Mouse (Mus musculus) kidney, embryonic 14.5 days (tissue): ENCODE measurements around the gene Npm3. TPM values are rescaled to one million over a fixed set of nuclear protein-coding genes. Genes with fewer than 3 reads are reported as not detected.

Experiments used
- ATAC-seq: fragments of 200-750 bp; cut with Nextera tagmentation; 2 replicates; pipeline ENCODE4 v1.8.0; 2017; ENCODE audit warnings: moderate number of reproducible peaks, mild to moderate bottlenecking, moderate TSS enrichment, moderate library complexity; ENCODE audit not compliant: low FRiP score, low TSS enrichment
- H3K27ac ChIP-seq: fragments of 300-500 bp; sonication (generic); 2 replicates; pipeline ENCODE4 v1.5.1; 2014; ENCODE audit warnings: low read depth, mild to moderate bottlenecking, low read length, moderate library complexity, mixed read lengths
- H3K27me3 ChIP-seq: fragments of 300-500 bp; sonication (generic); 2 replicates; pipeline ENCODE4 v1.6.1; 2014; ENCODE audit warnings: mild to moderate bottlenecking, low read length; ENCODE audit not compliant: control insufficient read depth, insufficient read depth
- H3K36me3 ChIP-seq: fragments of 300-500 bp; sonication (generic); 2 replicates; pipeline ENCODE4 v1.6.1; 2014; ENCODE audit warnings: low read length, mixed read lengths; ENCODE audit not compliant: control insufficient read depth, insufficient read depth
- H3K4me1 ChIP-seq: fragments of 300-500 bp; sonication (generic); 2 replicates; pipeline ENCODE4 v1.6.1; 2014; ENCODE audit warnings: low read length, mixed read lengths; ENCODE audit not compliant: control insufficient read depth, insufficient read depth
- H3K4me2 ChIP-seq: fragments of 300-500 bp; sonication (generic); replicated peaks from 2 replicates; pipeline ENCODE4 v1.6.1; 2014; ENCODE audit warnings: low read depth, mild to moderate bottlenecking, low read length
- H3K4me3 ChIP-seq: fragments of 300-500 bp; sonication (generic); 2 replicates; pipeline ENCODE4 v1.5.1; 2014; ENCODE audit warnings: mild to moderate bottlenecking, low read length
- H3K9ac ChIP-seq: fragments of 300-500 bp; sonication (generic); 2 replicates; pipeline ENCODE4 v1.6.1; 2014; ENCODE audit warnings: low read depth, mild to moderate bottlenecking, low read length, moderate library complexity
- H3K9me3 ChIP-seq: fragments of 300-500 bp; sonication (generic); 2 replicates; pipeline ENCODE4 v1.6.1; 2016; ENCODE audit warnings: low read length; ENCODE audit not compliant: control insufficient read depth
- WGBS: fragments of 180-500 bp; shearing (Covaris S2); extraction: QIAGEN DNeasy Blood & Tissue Kit; methylation state at CpG from one replicate; pipeline ENCODE4 v1.1.7; 2014; 5-methylcytosine and 5-hydroxymethylcytosine counted together
- polyA plus RNA-seq: library from polyadenylated mRNA; unstranded; fragments of >200 nt; fragmentation: Nextera tagmentation; extraction: Ambion mirVana; gene quantifications from 2 replicates; pipeline ENCODE4 v1.2.1, GENCODE M21; 2014

Npm3 gene
- polyA plus RNA-seq, 1 experiment from 2014 or later: 21.4 TPM

DNA sequence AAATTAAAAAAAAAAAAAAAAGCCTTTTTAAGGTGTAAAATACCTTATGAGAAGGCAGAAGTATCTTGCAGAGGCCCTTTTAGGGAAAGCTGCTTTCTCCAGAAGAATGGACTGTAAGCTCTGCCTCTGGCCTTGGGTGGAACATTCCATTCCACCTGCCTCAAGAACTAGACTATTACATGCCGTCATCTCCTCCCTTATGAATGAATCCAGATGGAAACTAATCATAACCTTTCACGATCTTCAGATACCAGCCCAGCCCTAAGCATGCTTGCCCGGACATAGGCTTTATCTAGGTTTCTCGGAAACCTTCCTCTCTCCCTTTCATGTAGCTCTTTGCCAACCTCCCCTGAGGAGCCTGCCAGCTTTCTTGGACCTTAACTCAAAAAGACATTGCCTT is 38.9 kb upstream of the Npm3 start:
- no peak overlapping the region for H3K4me2 ChIP-seq
- H3K9ac ChIP-seq: no peak overlapping the region
- peaks cover 6% of the 10 kb centered on the region; the same call in 1 of the 2 replicates for H3K4me1 ChIP-seq
- no peaks in the 10 kb centered on the region for H3K9me3 ChIP-seq
- ATAC-seq: no peak
- no peak overlapping the region for H3K27ac ChIP-seq
- WGBS: 82% methylated on average over 4 of the region's 4 CpGs
- H3K27me3 ChIP-seq: no peaks in the 10 kb centered on the region
- no peaks in the 10 kb centered on the region for H3K36me3 ChIP-seq
- H3K4me3 ChIP-seq: no peak overlapping the region

DNA sequence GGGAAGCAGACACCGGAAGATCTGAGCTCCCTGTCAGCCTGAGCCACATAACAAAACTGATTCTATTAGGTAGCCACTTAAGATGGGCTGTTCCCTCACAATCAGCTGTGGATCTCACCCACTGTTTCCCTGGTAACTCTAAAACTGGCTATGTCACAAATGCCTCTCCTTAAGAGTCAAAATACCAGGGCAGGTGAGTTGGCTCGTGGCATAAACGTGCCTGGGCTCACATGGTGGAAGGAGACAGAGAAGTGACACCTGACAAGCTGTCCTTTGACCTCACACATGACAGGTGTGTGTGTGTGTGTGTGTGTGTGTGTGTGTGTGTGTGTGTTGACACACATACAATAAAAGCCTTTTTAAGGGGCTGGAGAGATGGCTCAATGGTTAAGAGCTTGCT is 38.1 kb upstream of the Npm3 start:
- no peaks in the 10 kb centered on the region for H3K27me3 ChIP-seq
- no peaks in the 10 kb centered on the region for H3K9me3 ChIP-seq
- WGBS: 76% methylated on average over 3 of the region's 3 CpGs
- ATAC-seq: no peak
- H3K4me1 ChIP-seq: peaks cover 3% of the 10 kb centered on the region; the same call in 1 of the 2 replicates
- no peak overlapping the region for H3K4me3 ChIP-seq
- H3K36me3 ChIP-seq: no peaks in the 10 kb centered on the region
- H3K4me2 ChIP-seq: no peak overlapping the region
- H3K27ac ChIP-seq: no peak overlapping the region
- H3K9ac ChIP-seq: no peak overlapping the region

DNA sequence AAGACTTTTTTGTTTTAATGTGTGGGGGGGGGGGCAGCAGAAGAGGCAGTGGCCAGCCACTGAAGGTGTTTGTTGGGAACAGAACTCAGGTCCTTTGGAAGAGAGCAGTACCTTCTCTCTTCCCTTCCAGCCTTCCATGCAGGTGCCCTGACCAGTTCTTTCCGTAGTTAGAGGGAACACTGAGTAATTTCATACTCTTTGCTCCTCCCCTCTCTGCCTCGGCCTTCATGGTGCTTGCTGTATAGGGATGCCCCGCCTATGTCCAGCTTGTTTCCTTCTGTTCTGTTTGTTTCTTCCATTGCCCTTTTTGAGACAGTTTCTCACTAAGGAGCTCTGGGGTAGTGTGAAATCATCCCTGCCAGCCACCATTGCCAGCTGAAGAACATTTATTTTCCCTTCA is 36.1 kb upstream of the Npm3 start:
- H3K4me3 ChIP-seq: no peak overlapping the region
- no peak overlapping the region for H3K4me2 ChIP-seq
- WGBS: 34% methylated on average over 3 of the region's 3 CpGs
- no peak overlapping the region for H3K27ac ChIP-seq
- H3K36me3 ChIP-seq: no peaks in the 10 kb centered on the region; the same call in 1 of the 2 replicates
- no peak for ATAC-seq
- peaks cover 14% of the 10 kb centered on the region for H3K4me1 ChIP-seq
- H3K9me3 ChIP-seq: no peaks in the 10 kb centered on the region
- H3K9ac ChIP-seq: no peak overlapping the region
- H3K27me3 ChIP-seq: no peaks in the 10 kb centered on the region

DNA sequence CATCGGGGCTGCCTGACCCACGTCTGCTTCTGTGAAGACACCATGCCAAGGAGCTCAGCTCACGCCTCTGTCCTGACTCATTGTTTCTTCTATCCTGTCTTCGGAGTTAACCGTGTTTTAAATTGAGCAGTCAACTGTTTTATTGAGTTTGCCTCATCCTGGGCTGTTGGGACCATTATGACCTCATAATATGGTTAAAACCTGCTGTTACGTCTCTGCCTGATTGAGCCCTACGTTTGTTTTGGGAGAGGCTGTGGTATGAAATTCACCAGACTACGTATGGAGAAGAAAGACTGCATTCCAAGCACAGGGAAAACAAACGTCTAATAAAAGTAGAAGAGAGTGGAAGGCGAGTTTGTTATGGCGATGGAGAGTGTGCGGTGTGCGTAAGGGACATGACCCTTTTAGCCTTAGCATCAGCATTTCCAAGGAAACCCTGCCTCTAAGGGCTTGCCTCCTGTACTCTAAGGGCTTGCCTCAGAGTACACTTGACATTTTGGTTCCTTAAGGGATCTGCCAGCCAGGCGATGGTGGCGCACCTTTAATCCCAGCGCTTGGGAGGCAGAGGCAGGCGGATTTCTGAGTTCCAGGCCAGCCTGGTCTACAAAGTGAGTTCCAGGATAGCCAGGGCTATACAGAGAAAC is 34.7 kb upstream of the Npm3 start:
- Histone ChIP-seq H3K27ac (peak overlapping the region; percentile 65; the same call in 1 of the 2 replicates), H3K4me1 (peaks cover 14% of the 10 kb centered on the region), H3K27me3 (no peaks in the 10 kb centered on the region), H3K9ac (peak overlapping the region; percentile 86), H3K4me2 (peak overlapping the region; percentile 70), H3K9me3 (no peaks in the 10 kb centered on the region), H3K36me3 (peaks cover 10% of the 10 kb centered on the region), H3K4me3 (peak overlapping the region; percentile 76)
- WGBS: 28% methylated on average over 17 of the region's 17 CpGs
- ATAC-seq: no peak

DNA sequence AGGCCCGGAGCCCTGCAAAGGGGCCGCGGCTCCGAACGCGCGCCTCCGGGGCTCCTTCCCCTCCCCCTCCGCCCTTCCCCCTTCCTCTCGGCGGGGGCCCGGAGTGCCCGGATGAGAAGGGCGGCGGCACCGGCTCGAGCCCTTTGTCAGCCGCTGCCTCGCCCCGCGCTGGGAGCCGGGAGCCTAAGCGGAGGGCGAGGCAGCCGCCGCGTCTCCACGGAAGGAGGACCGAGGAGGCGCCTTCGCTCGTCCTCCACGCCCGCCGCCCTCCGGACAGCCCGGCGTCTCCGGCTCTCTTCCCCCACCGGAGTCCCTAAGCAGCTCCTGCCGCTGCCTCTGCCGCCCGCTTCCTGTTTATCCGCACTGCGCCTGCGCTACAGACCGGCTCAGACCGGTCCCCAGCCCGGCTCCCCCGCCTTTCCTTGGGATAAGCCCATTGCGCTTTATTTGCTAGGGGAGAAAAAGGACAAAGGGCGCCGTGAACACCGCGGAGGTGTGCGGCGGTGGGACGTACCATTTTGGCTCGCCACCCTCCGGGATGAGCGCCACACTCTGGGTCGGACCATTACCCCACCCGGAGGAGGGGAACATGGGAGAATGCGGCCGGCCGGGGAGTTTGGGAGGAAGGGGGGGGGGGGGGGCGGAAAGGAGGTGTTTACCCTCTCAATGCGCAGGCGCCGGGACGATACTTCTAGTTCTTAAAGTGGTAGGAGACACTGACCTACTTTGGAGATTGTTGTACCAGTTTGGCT is 34.0 kb upstream of the Npm3 start, which contains the start of gene Mgea5:
Mgea5 (minus strand) TSS at position 657 of the 752 bp plus-strand sequence.
- under 1% methylated on average over 62 of the region's 71 CpGs for WGBS

DNA sequence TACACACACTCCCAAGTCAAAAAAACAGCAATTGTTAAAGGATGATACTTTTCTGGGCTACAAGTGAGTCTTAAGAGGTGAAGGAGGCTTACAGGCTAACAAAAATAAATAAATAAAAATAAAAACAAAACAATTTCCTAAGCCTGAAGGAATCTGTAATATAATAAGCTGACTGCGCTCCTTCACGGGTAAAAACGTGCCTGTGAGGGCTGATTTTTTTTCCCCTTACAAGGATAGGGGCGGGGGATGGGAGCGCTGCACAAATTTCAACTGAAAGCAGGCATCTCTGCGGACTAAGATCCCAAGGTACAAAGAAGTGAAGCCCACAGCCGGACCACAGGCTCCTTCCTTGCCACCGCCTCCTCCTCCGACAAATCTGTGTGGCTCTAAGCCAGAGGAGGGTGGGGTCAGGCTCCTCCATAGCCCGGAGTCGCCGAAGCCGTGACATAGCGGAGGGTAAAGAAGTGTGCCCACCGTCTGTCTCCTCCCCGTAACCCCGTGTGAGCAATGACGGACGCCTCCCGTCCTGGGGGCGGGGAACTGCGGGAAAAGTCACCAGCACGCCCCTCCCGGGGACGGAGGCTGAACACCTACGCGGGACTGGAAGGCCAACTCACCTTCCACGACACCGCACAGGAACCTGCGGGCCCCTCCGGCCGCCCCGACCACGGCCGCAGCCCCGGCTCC is 33.1 kb upstream of the Npm3 start:
- Histone ChIP-seq H3K4me3 (peak overlapping the region; percentile 76), H3K27me3 (no peaks in the 10 kb centered on the region), H3K27ac (peak overlapping the region; percentile 97), H3K9me3 (no peaks in the 10 kb centered on the region), H3K9ac (peak overlapping the region; percentile 86), H3K4me1 (peaks cover 14% of the 10 kb centered on the region), H3K4me2 (peak overlapping the region; percentile 44), H3K36me3 (peaks cover 26% of the 10 kb centered on the region)
- WGBS: under 1% methylated on average over 36 of the region's 36 CpGs
- ATAC-seq: peak; percentile 68

More for the DNA sequence above, 34.0 kb upstream of the Npm3 start, which contains the start of gene Mgea5:
- Histone ChIP-seq H3K36me3 (peaks cover 17% of the 10 kb centered on the region), H3K4me2 (peak within 1 kb of the TSS; percentile 70), H3K9me3 (no peaks in the 10 kb centered on the region), H3K4me1 (peaks cover 14% of the 10 kb centered on the region), H3K27me3 (no peaks in the 10 kb centered on the region), H3K27ac (peak within 1 kb of the TSS; percentile 97), H3K9ac (peak within 1 kb of the TSS; percentile 86), H3K4me3 (peak within 1 kb of the TSS; percentile 76)
- peak; percentile 98 for ATAC-seq

DNA sequence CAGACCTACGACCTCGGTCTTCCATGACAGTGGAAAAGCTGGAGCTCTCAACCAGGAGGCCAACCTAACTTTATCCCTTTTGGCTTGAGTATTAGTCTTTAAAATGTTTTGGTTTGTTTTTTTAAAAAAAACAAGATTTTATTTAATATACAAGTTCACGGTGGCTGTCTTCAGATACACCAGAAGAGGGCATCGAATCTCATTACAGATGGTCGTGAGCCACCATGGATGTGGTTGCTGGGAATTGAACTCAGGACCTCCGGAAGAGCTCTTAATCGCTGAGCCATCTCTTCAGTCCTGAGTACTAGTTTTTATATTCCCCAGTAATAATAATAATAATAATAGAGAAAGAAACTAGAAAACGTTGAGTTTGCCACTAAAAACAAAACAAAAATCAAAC is 32.3 kb upstream of the Npm3 start:
- H3K27me3 ChIP-seq: no peaks in the 10 kb centered on the region
- H3K4me2 ChIP-seq: peak overlapping the region; percentile 44
- peaks cover 33% of the 10 kb centered on the region for H3K36me3 ChIP-seq
- ATAC-seq: no peak
- peaks cover 14% of the 10 kb centered on the region for H3K4me1 ChIP-seq
- H3K9ac ChIP-seq: peak overlapping the region; percentile 86; the same call in 1 of the 2 replicates
- no peaks in the 10 kb centered on the region for H3K9me3 ChIP-seq
- no peak overlapping the region for H3K27ac ChIP-seq
- WGBS: 61% methylated on average over 8 of the region's 8 CpGs
- peak overlapping the region; percentile 76 for H3K4me3 ChIP-seq

DNA sequence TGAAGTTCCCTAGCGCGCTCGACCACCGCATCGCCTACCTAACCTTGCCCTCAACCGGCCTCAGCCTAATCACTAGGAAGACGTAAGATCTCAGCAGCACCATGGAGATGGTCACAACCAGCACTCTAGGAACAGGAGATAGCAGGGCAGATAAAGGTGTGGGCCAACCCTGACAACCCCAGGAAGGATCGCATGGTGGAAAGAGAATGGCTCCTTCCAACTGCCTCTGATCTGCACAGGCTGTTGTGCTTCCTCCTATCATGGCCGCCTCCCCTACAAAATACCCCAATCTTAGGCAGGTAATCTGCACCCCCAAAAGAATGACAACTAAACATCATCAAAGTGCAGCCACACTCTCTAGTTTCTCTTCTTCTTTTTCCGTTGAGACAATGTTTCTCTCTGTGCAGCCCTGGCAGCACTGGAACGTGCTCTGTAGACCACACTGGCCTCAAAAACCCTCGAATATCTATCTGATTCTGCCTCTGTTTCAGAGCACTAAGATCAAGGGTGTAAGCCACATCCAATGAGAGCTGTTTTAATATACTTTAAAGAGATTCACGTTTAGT is 31.0 kb upstream of the Npm3 start:
- no peak for ATAC-seq
- Histone ChIP-seq H3K27ac (no peak overlapping the region), H3K27me3 (no peaks in the 10 kb centered on the region), H3K4me1 (peaks cover 14% of the 10 kb centered on the region), H3K9me3 (no peaks in the 10 kb centered on the region), H3K9ac (no peak overlapping the region), H3K4me2 (no peak overlapping the region), H3K4me3 (no peak overlapping the region), H3K36me3 (peaks cover 46% of the 10 kb centered on the region)
- 85% methylated on average over 13 of the region's 13 CpGs for WGBS
